Mouse (Mus musculus): ENCODE data around the gene Adam1b.

GRCm38 (mm10) chr5:121545793-121546529, 42.7 kb upstream of the Adam1b start, which contains the start of gene Mapkapk5:
- TF ChIP-seq MYOG (IDR thresholded peaks at IDR 0.05; ENCODE audit: control insufficient read depth, extremely low read depth, insufficient read length) (no peak), CTCF (IDR thresholded peaks at IDR 0.05; ENCODE audit: control insufficient read depth, insufficient read depth, insufficient read length) (no peak), USF1 (IDR thresholded peaks at IDR 0.05; ENCODE audit: low read depth) (no peak), MYOD1 (IDR thresholded peaks at IDR 0.05; ENCODE audit: control insufficient read depth, insufficient read length, low read depth) (no peak), FOSL1 (IDR thresholded peaks at IDR 0.05; ENCODE audit: insufficient read depth, low read length, poor library complexity, severe bottlenecking) (no peak), CEBPB (IDR thresholded peaks at IDR 0.05; ENCODE audit: low read depth) (no peak)
